Mouse (Mus musculus): ENCODE data around the gene Rbfox1. TPM values are rescaled to one million over a fixed set of nuclear protein-coding genes. Genes with fewer than 3 reads are reported as not detected.

Rbfox1 gene
- total RNA-seq, 1 experiment from 2014 or later: not detected

- ATAC-seq (replicated peaks in 1 of 2; ENCODE audit: insufficient read depth in 1 of 2, low FRiP score in 2 of 2, low TSS enrichment in 1 of 2, low read depth in 1 of 2, poor library complexity in 2 of 2, severe bottlenecking in 2 of 2): no peak
Observed at GRCm38 (mm10) chr16:6616526-6616925, 731.4 kb downstream of the Rbfox1 start.

GRCm38 (mm10) chr16:6640330-6640729 lies 755.2 kb downstream of the Rbfox1 start:
- no peak for ATAC-seq (replicated peaks in 1 of 2; ENCODE audit: insufficient read depth in 1 of 2, low FRiP score in 2 of 2, low TSS enrichment in 1 of 2, low read depth in 1 of 2, poor library complexity in 2 of 2, severe bottlenecking in 2 of 2)

GRCm38 (mm10) chr16:6646941-6647340 lies 761.8 kb downstream of the Rbfox1 start:
- no peak for ATAC-seq (replicated peaks in 1 of 2; ENCODE audit: insufficient read depth in 1 of 2, low FRiP score in 2 of 2, low TSS enrichment in 1 of 2, low read depth in 1 of 2, poor library complexity in 2 of 2, severe bottlenecking in 2 of 2)

- no peak for ATAC-seq (replicated peaks in 1 of 2; ENCODE audit: insufficient read depth in 1 of 2, low FRiP score in 2 of 2, low TSS enrichment in 1 of 2, low read depth in 1 of 2, poor library complexity in 2 of 2, severe bottlenecking in 2 of 2)
Observed at GRCm38 (mm10) chr16:6648753-6649152, 763.6 kb downstream of the Rbfox1 start.

GRCm38 (mm10) chr16:6658594-6658993 lies 773.4 kb downstream of the Rbfox1 start:
- ATAC-seq (replicated peaks in 1 of 2; ENCODE audit: insufficient read depth in 1 of 2, low FRiP score in 2 of 2, low TSS enrichment in 1 of 2, low read depth in 1 of 2, poor library complexity in 2 of 2, severe bottlenecking in 2 of 2): no peak

GRCm38 (mm10) chr16:6686076-6686757 lies 801.1 kb downstream of the Rbfox1 start:
- ATAC-seq (replicated peaks in 1 of 2; ENCODE audit: insufficient read depth in 1 of 2, low FRiP score in 2 of 2, low TSS enrichment in 1 of 2, low read depth in 1 of 2, poor library complexity in 2 of 2, severe bottlenecking in 2 of 2): no peak

- ATAC-seq (replicated peaks in 1 of 2; ENCODE audit: insufficient read depth in 1 of 2, low FRiP score in 2 of 2, low TSS enrichment in 1 of 2, low read depth in 1 of 2, poor library complexity in 2 of 2, severe bottlenecking in 2 of 2): no peak
Observed at GRCm38 (mm10) chr16:6704847-6705246, 819.7 kb downstream of the Rbfox1 start.

- ATAC-seq (replicated peaks in 1 of 2; ENCODE audit: insufficient read depth in 1 of 2, low FRiP score in 2 of 2, low TSS enrichment in 1 of 2, low read depth in 1 of 2, poor library complexity in 2 of 2, severe bottlenecking in 2 of 2): no peak
Observed at GRCm38 (mm10) chr16:6712341-6712740, 827.2 kb downstream of the Rbfox1 start.

- no peak for ATAC-seq (replicated peaks in 1 of 2; ENCODE audit: insufficient read depth in 1 of 2, low FRiP score in 2 of 2, low TSS enrichment in 1 of 2, low read depth in 1 of 2, poor library complexity in 2 of 2, severe bottlenecking in 2 of 2)
Observed at GRCm38 (mm10) chr16:6715245-6715644, 830.1 kb downstream of the Rbfox1 start.

GRCm38 (mm10) chr16:6716214-6716911 lies 831.2 kb downstream of the Rbfox1 start:
- no peak for ATAC-seq (replicated peaks in 1 of 2; ENCODE audit: insufficient read depth in 1 of 2, low FRiP score in 2 of 2, low TSS enrichment in 1 of 2, low read depth in 1 of 2, poor library complexity in 2 of 2, severe bottlenecking in 2 of 2)

GRCm38 (mm10) chr16:6719027-6719426 lies 833.9 kb downstream of the Rbfox1 start:
- no peak for ATAC-seq (replicated peaks in 1 of 2; ENCODE audit: insufficient read depth in 1 of 2, low FRiP score in 2 of 2, low TSS enrichment in 1 of 2, low read depth in 1 of 2, poor library complexity in 2 of 2, severe bottlenecking in 2 of 2)

- ATAC-seq (replicated peaks in 1 of 2; ENCODE audit: insufficient read depth in 1 of 2, low FRiP score in 2 of 2, low TSS enrichment in 1 of 2, low read depth in 1 of 2, poor library complexity in 2 of 2, severe bottlenecking in 2 of 2): no peak
Observed at GRCm38 (mm10) chr16:6732646-6733045, 847.5 kb downstream of the Rbfox1 start.

- ATAC-seq (replicated peaks in 1 of 2; ENCODE audit: insufficient read depth in 1 of 2, low FRiP score in 2 of 2, low TSS enrichment in 1 of 2, low read depth in 1 of 2, poor library complexity in 2 of 2, severe bottlenecking in 2 of 2): no peak
Observed at GRCm38 (mm10) chr16:6733427-6733826, 848.3 kb downstream of the Rbfox1 start.

GRCm38 (mm10) chr16:6736566-6736965 lies 851.4 kb downstream of the Rbfox1 start:
- ATAC-seq (replicated peaks in 1 of 2; ENCODE audit: insufficient read depth in 1 of 2, low FRiP score in 2 of 2, low TSS enrichment in 1 of 2, low read depth in 1 of 2, poor library complexity in 2 of 2, severe bottlenecking in 2 of 2): no peak

- no peak for ATAC-seq (replicated peaks in 1 of 2; ENCODE audit: insufficient read depth in 1 of 2, low FRiP score in 2 of 2, low TSS enrichment in 1 of 2, low read depth in 1 of 2, poor library complexity in 2 of 2, severe bottlenecking in 2 of 2)
Observed at GRCm38 (mm10) chr16:6736998-6737397, 851.8 kb downstream of the Rbfox1 start.

GRCm38 (mm10) chr16:6746116-6746515 lies 861.0 kb downstream of the Rbfox1 start:
- no peak for ATAC-seq (replicated peaks in 1 of 2; ENCODE audit: insufficient read depth in 1 of 2, low FRiP score in 2 of 2, low TSS enrichment in 1 of 2, low read depth in 1 of 2, poor library complexity in 2 of 2, severe bottlenecking in 2 of 2)

GRCm38 (mm10) chr16:6750491-6750890 lies 865.3 kb downstream of the Rbfox1 start:
- ATAC-seq (replicated peaks in 1 of 2; ENCODE audit: insufficient read depth in 1 of 2, low FRiP score in 2 of 2, low TSS enrichment in 1 of 2, low read depth in 1 of 2, poor library complexity in 2 of 2, severe bottlenecking in 2 of 2): no peak

- no peak for ATAC-seq (replicated peaks in 1 of 2; ENCODE audit: insufficient read depth in 1 of 2, low FRiP score in 2 of 2, low TSS enrichment in 1 of 2, low read depth in 1 of 2, poor library complexity in 2 of 2, severe bottlenecking in 2 of 2)
Observed at GRCm38 (mm10) chr16:6754847-6755246, 869.7 kb downstream of the Rbfox1 start.

Data from hematopoietic stem cell, adult 5-6 weeks (primary cell).